Mouse (Mus musculus) thymus, adult 2 months (tissue): Measurements from ENCODE around the gene Meis2.

Experiments used
- CTCF ChIP-seq: fragments of 200-500 bp; IDR thresholded peaks from 2 replicates; pipeline ENCODE4 v1.5.1; 2012; ENCODE audit warnings: mild to moderate bottlenecking, control low read depth, low read length, moderate library complexity, borderline replicate concordance; ENCODE audit not compliant: control insufficient read depth, poor library complexity, insufficient read depth; ENCODE audit errors: extremely low read depth
- POLR2A ChIP-seq: fragments of 200-500 bp; IDR thresholded peaks from 2 replicates; pipeline ENCODE4 v1.6.1; 2012; ENCODE audit warnings: mild to moderate bottlenecking, low read length, control low read depth, moderate library complexity; ENCODE audit not compliant: control insufficient read depth, poor library complexity, insufficient read depth; ENCODE audit errors: extremely low read depth

- TF ChIP-seq POLR2A (no peak), CTCF (no peak)
Observed at GRCm38 (mm10) chr2:116009097-116009970, 56.3 kb downstream of the Meis2 start.
